Mouse (Mus musculus) limb, embryonic 10.5 days (tissue): ENCODE data around the gene Gm47841. TPM values are rescaled to one million over a fixed set of nuclear protein-coding genes. Genes with fewer than 3 reads are reported as not detected.
A peak's percentile ranks its signal among the peaks of the same experiment; 100 is the strongest.

Source experiments
- DNase-seq: peaks from one replicate; pipeline ENCODE4 v3.0.0-alpha.2; 2017; ENCODE audit warnings: low spot score
- H3K27ac ChIP-seq: fragments of 300-500 bp; sonication (generic); 2 replicates; pipeline ENCODE4 v1.5.1; 2016; ENCODE audit warnings: mild to moderate bottlenecking
- H3K27me3 ChIP-seq: fragments of 300-500 bp; sonication (generic); 2 replicates; pipeline ENCODE4 v1.6.1; 2016; ENCODE audit warnings: low read depth, mild to moderate bottlenecking; ENCODE audit not compliant: poor library complexity, severe bottlenecking
- H3K36me3 ChIP-seq: fragments of 300-500 bp; sonication (generic); 2 replicates; pipeline ENCODE4 v1.6.1; 2016; ENCODE audit warnings: mild to moderate bottlenecking, moderate library complexity
- H3K4me1 ChIP-seq: fragments of 300-500 bp; sonication (generic); 2 replicates; pipeline ENCODE4 v1.6.1; 2016
- H3K4me3 ChIP-seq: fragments of 300-500 bp; sonication (generic); 2 replicates; pipeline ENCODE4 v1.5.1; 2016; ENCODE audit warnings: mild to moderate bottlenecking, moderate library complexity
- H3K9me3 ChIP-seq: fragments of 300-500 bp; sonication (generic); replicated peaks from 2 replicates; pipeline ENCODE4 v1.6.1; 2016; ENCODE audit warnings: mild to moderate bottlenecking
- WGBS: fragments of 180-500 bp; shearing (Covaris S2); methylation state at CpG from one replicate; pipeline ENCODE4 v1.1.7; 2016; 5-methylcytosine and 5-hydroxymethylcytosine counted together
- polyA plus RNA-seq: library from polyadenylated mRNA; unstranded; fragments of >200 nt; fragmentation: Nextera tagmentation; extraction: Ambion mirVana; gene quantifications from 2 replicates; pipeline ENCODE4 v1.2.1, GENCODE M21; 2016

Gm47841 gene
- polyA plus RNA-seq, 1 experiment from 2014 or later = not detected

- Histone ChIP-seq H3K36me3 (peaks cover 62% of the 10 kb centered on the region), H3K27me3 (no peaks in the 10 kb centered on the region), H3K4me1 (peaks cover 94% of the 10 kb centered on the region), H3K9me3 (no peaks in the 10 kb centered on the region), H3K27ac (peak overlapping the region; percentile 36; the same call in 1 of the 2 replicates), H3K4me3 (no peak overlapping the region)
- no peak for DNase-seq
- 63% methylated on average over 4 of the region's 4 CpGs for WGBS
Measured at GRCm38 (mm10) chr15:101068671-101069070, 21.5 kb upstream of the Gm47841 start.

- peaks cover 61% of the 10 kb centered on the region for H3K36me3 ChIP-seq
- H3K27ac ChIP-seq = 0 out of 2 replicates have a peak overlapping the region, but pooled peaks have one; percentile 36
- no peaks in the 10 kb centered on the region for H3K27me3 ChIP-seq
- H3K4me3 ChIP-seq = no peak overlapping the region
- no peak for DNase-seq
- no peaks in the 10 kb centered on the region for H3K9me3 ChIP-seq
- H3K4me1 ChIP-seq = peaks cover 94% of the 10 kb centered on the region
- WGBS = 65% methylated on average over 3 of the region's 3 CpGs
Measured at GRCm38 (mm10) chr15:101068029-101068428, 20.8 kb upstream of the Gm47841 start.

GRCm38 (mm10) chr15:101066920-101067696, 19.9 kb upstream of the Gm47841 start:
- Histone ChIP-seq H3K9me3 (no peaks in the 10 kb centered on the region), H3K27ac (peak overlapping the region; percentile 76), H3K4me3 (peak overlapping the region; percentile 15; the same call in 1 of the 2 replicates), H3K27me3 (no peaks in the 10 kb centered on the region), H3K4me1 (peaks cover 96% of the 10 kb centered on the region), H3K36me3 (peaks cover 52% of the 10 kb centered on the region)
- DNase-seq = no peak
- 19% methylated on average over 7 of the region's 9 CpGs for WGBS

GRCm38 (mm10) chr15:101066364-101066847, 19.2 kb upstream of the Gm47841 start:
- DNase-seq = peak; percentile 35
- Histone ChIP-seq H3K9me3 (no peaks in the 10 kb centered on the region), H3K4me1 (peaks cover 97% of the 10 kb centered on the region), H3K4me3 (peak overlapping the region; percentile 15; the same call in 1 of the 2 replicates), H3K27ac (peak overlapping the region; percentile 76), H3K36me3 (peaks cover 58% of the 10 kb centered on the region), H3K27me3 (no peaks in the 10 kb centered on the region)
- WGBS = 6% methylated on average over 6 of the region's 6 CpGs

- Histone ChIP-seq H3K27ac (peak overlapping the region; percentile 38), H3K27me3 (no peaks in the 10 kb centered on the region), H3K4me1 (peaks cover 89% of the 10 kb centered on the region), H3K4me3 (no peak overlapping the region), H3K36me3 (peaks cover 54% of the 10 kb centered on the region), H3K9me3 (no peaks in the 10 kb centered on the region)
- WGBS = 21% methylated on average over 6 of the region's 6 CpGs
- no peak for DNase-seq
Measured at GRCm38 (mm10) chr15:101065069-101065468, 17.9 kb upstream of the Gm47841 start.

- Histone ChIP-seq H3K27ac (no peak overlapping the region), H3K9me3 (no peaks in the 10 kb centered on the region), H3K36me3 (peaks cover 55% of the 10 kb centered on the region), H3K4me1 (peaks cover 64% of the 10 kb centered on the region), H3K4me3 (no peak overlapping the region), H3K27me3 (peaks cover 8% of the 10 kb centered on the region)
- DNase-seq = no peak
- 69% methylated on average over 11 of the region's 11 CpGs for WGBS
Measured at GRCm38 (mm10) chr15:101060280-101060852, 13.2 kb upstream of the Gm47841 start.

- Histone ChIP-seq H3K4me1 (peaks cover 58% of the 10 kb centered on the region), H3K9me3 (no peaks in the 10 kb centered on the region), H3K27ac (no peak overlapping the region), H3K27me3 (peaks cover 15% of the 10 kb centered on the region), H3K36me3 (peaks cover 48% of the 10 kb centered on the region), H3K4me3 (no peak overlapping the region)
- DNase-seq = no peak
- WGBS = 55% methylated on average over 9 of the region's 9 CpGs
Measured at GRCm38 (mm10) chr15:101059570-101060279, 12.5 kb upstream of the Gm47841 start.

GRCm38 (mm10) chr15:101056225-101056624, 9.0 kb upstream of the Gm47841 start:
- H3K4me1 ChIP-seq = peaks cover 54% of the 10 kb centered on the region
- 47% methylated on average over 10 of the region's 10 CpGs for WGBS

GRCm38 (mm10) chr15:101054541-101054940, 7.3 kb upstream of the Gm47841 start:
- Histone ChIP-seq H3K27me3 (peaks cover 67% of the 10 kb centered on the region), H3K4me3 (no peak overlapping the region), H3K36me3 (peaks cover 71% of the 10 kb centered on the region), H3K9me3 (no peaks in the 10 kb centered on the region), H3K4me1 (peaks cover 43% of the 10 kb centered on the region), H3K27ac (no peak overlapping the region)
- 75% methylated on average over 10 of the region's 10 CpGs for WGBS
- peak; percentile 43 for DNase-seq

More at GRCm38 (mm10) chr15:101056225-101056624, 9.0 kb upstream of the Gm47841 start:
- Histone ChIP-seq H3K27me3 (peaks cover 50% of the 10 kb centered on the region), H3K36me3 (peaks cover 54% of the 10 kb centered on the region), H3K9me3 (no peaks in the 10 kb centered on the region), H3K4me3 (no peak overlapping the region), H3K27ac (no peak overlapping the region)
- DNase-seq = no peak

GRCm38 (mm10) chr15:101053832-101054459, 6.7 kb upstream of the Gm47841 start:
- no peaks in the 10 kb centered on the region for H3K9me3 ChIP-seq
- H3K27me3 ChIP-seq = peaks cover 73% of the 10 kb centered on the region
- H3K4me1 ChIP-seq = peaks cover 46% of the 10 kb centered on the region
- peaks cover 73% of the 10 kb centered on the region for H3K36me3 ChIP-seq
- DNase-seq = peak; percentile 69
- peak overlapping the region; percentile 44 for H3K4me3 ChIP-seq
- 8% methylated on average over 65 of the region's 65 CpGs for WGBS
- H3K27ac ChIP-seq = peak overlapping the region; percentile 46; the same call in 1 of the 2 replicates

GRCm38 (mm10) chr15:101052560-101053501, 5.6 kb upstream of the Gm47841 start:
- H3K9me3 ChIP-seq = no peaks in the 10 kb centered on the region
- WGBS = 11% methylated on average over 120 of the region's 120 CpGs
- peak overlapping the region; percentile 66 for H3K27ac ChIP-seq
- DNase-seq = peak; percentile 72
- peaks cover 69% of the 10 kb centered on the region for H3K36me3 ChIP-seq
- H3K4me3 ChIP-seq = peak overlapping the region; percentile 44
- H3K27me3 ChIP-seq = peaks cover 84% of the 10 kb centered on the region
- H3K4me1 ChIP-seq = peaks cover 55% of the 10 kb centered on the region
